Mouse (Mus musculus) embryonic fibroblast, embryonic 13.5 days (primary cell): ENCODE measurements at regions not wholly inside any gene's neighbourhood (a gene's known extent, or its start where the extent isn't known, plus 50 kb on each side); places are given as distances from the start of the nearest gene placed in this dataset.

Experiments
- CTCF ChIP-seq: IDR thresholded peaks from 2 replicates; pipeline ENCODE4 v1.5.1; 2011; ENCODE audit warnings: mild to moderate bottlenecking, control low read depth, low read length, moderate library complexity, borderline replicate concordance; ENCODE audit not compliant: insufficient read depth
- POLR2A ChIP-seq: IDR thresholded peaks from 2 replicates; pipeline ENCODE4 v1.6.1; 2011; ENCODE audit warnings: low read depth, mild to moderate bottlenecking, control low read depth, low read length, moderate library complexity

DNA sequence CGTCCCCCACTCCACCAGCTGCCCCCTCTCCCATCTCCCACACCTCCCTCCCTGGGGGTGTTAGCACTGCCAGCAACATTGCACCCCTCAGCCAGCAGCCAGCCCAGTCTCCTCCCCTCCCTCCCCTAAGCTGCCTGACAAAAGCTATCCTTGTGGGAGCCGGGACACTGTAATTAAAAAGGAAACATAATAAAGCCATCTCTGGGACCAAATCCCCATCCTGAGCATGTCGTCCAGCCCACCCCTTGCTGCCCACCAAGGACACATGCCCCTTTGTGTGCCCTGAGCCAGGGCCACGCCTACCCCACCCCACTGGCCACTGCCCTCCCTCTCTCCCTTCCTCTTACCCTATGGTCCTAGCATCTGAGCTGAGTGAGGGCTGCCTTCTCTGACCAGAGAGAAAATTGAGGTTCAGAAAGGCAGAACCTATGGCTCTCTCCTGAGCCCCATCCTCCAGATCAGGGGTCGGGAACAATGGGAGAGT lies 80.8 kb upstream of the Wnt4 start:
- TF ChIP-seq CTCF (no peak), POLR2A (no peak)
